Mouse (Mus musculus): Measurements from ENCODE around the gene Zfp738.
"Not testable (repeated sequence)": the region's sequence is repeated elsewhere in the genome, so short reads cannot be mapped to it uniquely, and the experiment has no call there.

The Zfp738 gene

DNA sequence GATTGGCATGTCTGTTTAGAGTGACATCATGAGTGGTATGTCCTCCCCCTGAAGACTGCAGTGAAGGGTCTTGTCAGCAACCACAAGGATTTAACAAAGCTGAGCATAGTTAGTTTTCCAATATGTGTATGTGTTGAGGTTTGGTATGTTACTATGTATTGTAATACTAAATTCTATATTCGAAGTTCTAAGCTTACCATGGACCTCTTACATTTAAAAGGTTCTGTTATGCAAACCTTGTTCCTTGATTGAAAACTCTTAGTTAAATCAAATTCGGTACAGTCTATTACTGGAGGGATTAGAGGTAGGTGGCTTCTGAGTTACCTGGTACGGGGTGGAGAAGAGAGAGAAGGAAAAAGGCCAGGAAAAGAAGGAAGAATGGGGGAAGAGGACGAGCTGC is at the start of gene Zfp738:
Gene Zfp738, minus strand, starts transcription at position 101 of the 400 bp plus-strand sequence.
- DNase-seq (ENCODE audit: low spot score in 2 of 2): no peak

DNA sequence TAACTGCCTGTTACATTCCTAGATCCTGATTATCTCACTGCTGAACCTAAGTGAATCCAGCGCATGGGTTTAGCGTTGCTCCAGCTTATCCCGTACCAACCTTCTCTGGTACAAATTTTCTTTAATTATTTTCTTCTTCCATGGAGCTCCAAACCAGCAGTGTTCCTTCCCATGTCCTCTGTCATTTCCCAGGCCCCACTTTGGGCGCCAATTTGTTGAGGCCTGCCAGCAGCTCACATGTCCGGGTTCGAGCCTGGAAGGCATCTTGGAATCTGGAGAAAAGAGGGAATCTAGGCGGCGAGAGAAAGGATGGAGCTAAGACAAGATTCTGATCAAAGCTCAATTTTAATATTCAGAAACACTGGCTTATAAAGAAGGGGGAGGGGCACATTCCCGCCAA is 47.5 kb upstream of the Zfp738 start:
- DNase-seq (ENCODE audit: low spot score in 2 of 2): not testable (repeated sequence)

DNA sequence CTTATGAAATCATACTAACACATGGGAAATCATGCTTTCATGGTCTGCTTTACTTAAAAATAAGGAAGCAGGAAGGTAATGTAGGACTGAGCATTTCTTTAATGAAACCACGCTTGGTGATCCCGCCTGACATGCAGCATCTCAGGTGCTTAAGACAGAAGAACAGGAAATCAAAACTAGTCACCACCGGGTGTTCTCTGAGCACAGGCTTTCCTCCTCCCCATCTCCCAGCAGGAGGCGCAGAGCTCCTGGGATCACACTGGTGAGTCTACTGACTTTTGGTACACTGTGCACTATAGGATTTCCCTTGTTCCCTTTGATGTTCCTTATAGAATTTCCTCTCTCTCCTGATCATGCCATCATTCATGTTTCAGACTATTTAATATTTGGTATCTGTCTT is 42.6 kb upstream of the Zfp738 start:
- DNase-seq (ENCODE audit: low spot score in 2 of 2): peak in 1 of 2 experiments; percentile 9

DNA sequence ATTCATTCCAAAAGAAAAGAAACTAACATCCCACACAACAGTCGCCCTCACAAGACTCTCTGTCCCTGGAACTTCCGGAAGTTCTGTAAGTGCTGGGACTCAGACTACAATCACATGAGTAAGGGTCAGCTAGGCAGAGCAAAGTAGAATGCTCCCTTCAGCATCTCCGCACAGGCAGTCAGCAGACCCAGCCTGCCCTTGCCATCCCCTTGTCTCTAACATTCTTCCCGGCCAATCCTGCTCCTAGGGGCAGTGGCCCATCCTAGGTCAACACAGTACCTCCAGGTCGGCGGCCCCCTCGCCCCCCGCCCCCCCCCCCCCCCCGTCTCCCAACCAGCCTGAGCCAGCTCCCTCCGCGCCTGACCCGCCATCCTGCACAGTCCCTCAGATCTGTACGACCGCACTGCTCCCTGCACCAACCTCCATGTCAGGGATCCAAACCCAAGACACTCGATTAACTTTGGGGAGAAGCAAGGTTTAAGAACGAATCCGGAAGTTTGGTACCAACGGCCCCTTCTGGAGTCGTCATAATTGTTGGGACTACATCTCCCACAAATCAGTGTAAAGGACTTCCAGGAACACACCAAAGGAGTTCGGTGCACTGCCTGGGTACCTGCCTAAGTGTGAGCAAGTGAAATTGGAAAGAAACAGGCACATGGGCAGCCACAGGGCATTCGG is 41.9 kb upstream of the Zfp738 start, which contains the start of gene Zfp65:
Gene Zfp65, minus strand, starts transcription at position 533 of the 678 bp plus-strand sequence.
- peak; percentile 12 to 13 for DNase-seq (ENCODE audit: low spot score in 2 of 2)

DNA sequence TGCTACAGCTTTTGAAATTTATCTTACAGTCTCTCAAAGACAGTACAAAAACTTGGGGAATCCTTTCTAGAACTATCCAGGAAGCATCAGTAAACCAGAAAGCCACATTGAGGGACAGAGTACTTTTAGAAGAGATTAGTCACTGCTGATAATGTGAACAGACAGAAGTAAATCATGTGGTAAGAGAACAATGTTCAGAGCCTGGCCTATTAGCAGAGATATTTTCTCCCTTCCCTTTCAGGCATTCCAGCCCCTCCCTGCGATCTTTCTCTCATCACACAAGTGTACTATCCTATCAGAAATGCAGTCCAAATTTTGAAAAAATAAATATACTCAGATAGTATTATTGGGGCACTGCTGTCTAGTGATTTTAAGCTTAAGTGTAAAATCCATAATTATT is 41.2 kb upstream of the Zfp738 start:
- no peak for DNase-seq (ENCODE audit: low spot score in 2 of 2)

DNA sequence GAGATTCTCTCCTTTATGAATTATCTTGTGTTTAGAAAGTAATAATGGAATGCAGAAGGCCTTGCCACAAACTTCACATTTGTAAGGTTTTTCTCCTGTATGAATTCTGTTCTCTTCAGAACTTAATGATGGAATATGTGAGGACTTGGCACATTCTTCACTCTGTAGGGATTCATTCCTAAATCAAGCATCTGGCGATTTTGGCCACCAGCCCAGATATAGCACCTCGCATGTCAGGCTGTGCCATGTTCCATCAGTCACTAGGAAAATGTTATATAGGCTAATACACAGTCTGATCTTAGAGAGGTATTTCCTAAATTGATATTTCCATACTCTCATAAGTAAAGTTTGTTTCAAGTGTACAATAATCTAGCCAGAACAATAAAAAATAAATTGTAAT is 38.5 kb upstream of the Zfp738 start:
- DNase-seq (ENCODE audit: low spot score in 2 of 2): not testable (repeated sequence)

DNA sequence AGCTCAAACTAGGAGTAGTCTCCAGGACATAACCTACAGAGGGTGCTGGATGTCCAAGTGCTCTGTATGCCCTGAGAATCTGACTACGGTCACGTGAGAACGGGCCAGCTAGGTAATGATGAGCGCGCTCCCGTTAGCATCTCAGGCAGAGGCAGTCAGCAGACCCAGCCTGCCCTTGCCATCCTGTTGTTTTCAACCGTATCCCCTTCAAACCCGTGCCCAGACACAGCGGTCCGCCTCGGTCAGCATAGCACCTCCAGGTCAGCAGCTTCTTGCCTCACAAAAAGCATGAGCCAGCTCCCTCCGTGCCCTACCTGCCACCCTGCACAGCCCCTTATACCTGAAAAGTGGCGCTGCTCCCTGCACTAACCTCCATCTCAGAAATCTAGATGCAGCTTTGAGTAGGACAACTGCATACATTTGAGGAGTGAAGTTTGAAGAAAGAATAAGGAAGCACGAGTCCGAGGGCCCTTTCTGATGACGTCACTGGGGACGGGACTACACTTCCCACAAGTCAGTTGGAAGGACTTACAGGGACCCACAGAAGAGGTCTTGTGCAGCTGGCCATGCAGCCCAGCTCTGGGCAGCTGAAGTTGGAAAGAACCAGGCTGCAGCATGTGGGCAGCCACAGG is 37.1 kb upstream of the Zfp738 start:
- DNase-seq (ENCODE audit: low spot score in 2 of 2): peak; percentile 81 to 84

DNA sequence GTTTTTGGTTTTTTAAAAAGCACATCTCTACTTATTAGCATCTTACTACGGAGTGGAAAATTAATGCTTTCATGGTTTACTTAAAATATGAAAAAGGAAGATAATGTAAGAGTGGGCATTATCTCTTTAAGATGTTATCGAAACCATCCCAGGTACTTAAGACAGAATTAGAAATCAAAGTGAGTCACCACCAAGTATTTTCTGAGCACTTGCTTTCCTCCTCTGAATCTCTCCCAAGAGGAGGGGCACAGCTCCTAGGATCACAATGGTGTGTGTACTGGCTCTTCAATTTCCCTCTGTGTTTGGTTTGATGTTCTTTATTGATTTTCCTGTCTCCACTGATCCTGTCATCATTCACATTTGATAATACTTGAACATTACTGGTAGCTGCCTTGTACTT is 3.0 kb downstream of the Zfp738 start:
- DNase-seq (ENCODE audit: low spot score in 2 of 2): not testable (repeated sequence)

DNA sequence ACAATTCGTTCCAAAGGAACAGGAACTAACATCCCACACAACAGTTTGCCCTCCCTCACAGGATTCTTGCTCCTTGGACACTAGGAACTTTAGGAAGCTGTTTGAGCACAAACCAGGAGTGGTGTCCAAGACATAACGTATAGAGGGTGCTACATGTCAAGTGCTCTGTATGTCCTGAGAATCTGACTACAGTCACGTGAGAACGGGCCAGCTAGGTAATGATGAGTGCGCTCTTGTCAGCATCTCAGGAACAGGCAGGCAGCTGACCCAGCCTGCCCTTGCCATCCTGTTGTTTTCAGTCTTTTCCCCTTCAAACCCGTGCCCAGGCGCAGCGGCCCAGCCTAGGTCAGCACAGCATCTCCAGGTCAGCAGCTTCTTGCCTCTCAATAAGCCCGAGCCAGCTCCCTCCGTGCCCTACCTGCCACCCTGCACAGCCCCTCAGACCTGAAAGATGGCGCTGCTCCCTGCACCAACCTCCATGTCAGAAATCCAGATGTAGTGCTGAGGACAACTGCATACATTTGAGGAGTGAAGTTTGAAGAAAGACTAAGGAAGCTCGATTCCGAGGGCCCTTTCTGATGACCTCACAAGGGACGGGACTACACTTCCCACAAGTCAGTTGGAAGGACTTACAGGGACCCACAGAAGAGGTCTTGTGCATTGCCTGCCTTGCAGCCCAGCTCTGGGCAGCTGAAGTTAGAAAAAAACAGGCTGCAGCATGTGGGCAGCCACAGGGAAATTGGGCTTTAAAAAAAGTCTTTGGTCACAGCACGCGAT is 3.7 kb downstream of the Zfp738 start:
- peak; percentile 61 to 62 for DNase-seq (ENCODE audit: low spot score in 2 of 2)

DNA sequence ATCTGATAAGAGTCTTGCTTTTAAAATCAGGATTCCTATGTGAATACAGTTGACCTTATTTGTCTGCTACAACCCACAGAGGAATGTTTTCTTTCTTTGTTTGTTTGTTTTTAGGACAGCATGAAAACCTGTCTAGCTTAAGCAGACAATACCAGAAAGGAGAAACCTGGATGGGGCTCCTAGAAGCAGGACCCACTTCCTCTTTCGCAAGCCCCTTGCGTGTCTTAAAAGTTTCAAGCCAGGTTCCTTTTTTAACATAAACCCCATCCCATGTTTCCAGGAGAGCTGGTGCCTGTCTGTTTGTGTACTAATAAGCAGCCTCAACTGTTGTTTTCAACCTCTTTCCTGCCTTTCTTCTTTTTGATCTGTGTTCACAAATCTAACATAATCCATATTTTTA is 12.0 kb downstream of the Zfp738 start:
- DNase-seq (ENCODE audit: low spot score in 2 of 2): no peak

DNA sequence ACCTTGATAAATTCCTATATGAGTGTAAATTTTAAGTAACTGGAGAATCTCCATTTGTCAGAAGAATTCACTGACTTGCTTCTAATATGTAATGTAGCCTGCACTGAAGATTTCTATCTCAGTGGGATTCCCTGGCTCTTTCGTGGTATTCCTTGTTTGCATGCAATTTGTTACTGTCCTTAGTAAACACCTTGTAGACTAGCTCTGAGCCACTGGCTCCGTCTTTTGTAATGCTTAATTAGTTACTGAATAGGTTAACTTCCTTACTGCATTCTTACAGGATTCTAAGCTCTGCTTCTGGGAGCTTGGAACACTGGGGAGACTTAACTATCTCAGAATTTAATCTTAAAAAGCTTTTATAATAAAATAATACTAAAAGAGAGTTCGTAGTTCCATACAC is 34.4 kb downstream of the Zfp738 start:
- DNase-seq (ENCODE audit: low spot score in 2 of 2): no peak

DNA sequence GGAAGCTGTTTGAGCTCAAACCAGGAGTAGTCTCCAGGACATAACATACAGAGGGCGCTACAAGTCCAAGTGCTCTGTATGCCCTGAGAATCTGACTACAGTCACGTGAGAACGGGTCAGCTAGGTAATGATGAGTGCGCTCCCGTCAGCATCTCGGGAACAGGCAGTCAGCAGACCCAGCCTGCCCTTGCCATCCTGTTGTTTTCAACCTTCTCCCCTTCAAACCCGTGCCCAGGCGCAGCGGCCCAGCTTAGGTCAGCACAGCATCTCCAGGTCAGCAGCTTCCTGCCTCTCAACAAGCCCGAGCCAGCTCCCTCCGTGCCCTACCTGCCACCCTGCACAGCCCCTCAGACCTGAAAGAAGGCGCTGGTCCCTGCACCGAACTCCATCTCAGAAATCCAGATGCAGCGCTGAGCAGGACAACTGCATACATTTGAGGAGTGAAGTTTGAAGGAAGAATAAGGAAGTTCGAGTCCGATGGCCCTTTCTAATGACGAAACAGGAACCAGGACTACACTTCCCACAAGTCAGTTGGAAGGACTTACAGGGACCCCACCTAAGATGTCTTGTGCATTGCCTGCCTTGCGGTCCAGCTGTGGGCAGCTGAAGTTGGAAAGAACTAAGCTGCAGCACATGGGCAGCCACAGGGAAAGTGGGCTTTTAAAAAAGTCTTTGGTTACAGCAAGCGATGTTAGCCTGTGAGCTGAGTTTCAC is 49.4 kb downstream of the Zfp738 start, which contains the start of the genes Gm49345 and Zfp729a:
Gene Gm49345, minus strand, starts transcription at position 476 of the 714 bp plus-strand sequence.
Gene Zfp729a, minus strand, starts transcription at position 498 of the 714 bp plus-strand sequence.
- peak; percentile 67 to 75 for DNase-seq (ENCODE audit: low spot score in 2 of 2)

DNA sequence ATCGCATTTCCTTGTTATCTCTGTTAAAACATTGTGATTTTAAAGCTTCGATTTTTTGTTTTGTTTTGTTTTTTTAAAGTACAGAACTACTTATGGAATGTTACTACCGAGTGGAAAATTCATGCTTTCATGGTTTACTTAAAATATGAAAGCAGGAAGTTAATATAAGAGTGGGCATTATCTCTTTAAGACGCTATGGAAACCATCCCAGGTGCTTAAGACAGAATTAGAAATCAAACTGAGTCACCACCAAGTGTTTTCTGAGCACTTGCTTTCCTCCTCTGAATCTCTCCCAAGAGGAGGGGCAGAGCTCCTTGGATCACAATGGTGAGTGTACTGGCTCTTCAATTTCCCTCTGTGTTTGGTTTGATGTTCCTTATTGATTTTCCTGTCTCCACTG is 76.8 kb downstream of the Zfp738 start:
- no peak for DNase-seq (ENCODE audit: low spot score in 2 of 2)

DNA sequence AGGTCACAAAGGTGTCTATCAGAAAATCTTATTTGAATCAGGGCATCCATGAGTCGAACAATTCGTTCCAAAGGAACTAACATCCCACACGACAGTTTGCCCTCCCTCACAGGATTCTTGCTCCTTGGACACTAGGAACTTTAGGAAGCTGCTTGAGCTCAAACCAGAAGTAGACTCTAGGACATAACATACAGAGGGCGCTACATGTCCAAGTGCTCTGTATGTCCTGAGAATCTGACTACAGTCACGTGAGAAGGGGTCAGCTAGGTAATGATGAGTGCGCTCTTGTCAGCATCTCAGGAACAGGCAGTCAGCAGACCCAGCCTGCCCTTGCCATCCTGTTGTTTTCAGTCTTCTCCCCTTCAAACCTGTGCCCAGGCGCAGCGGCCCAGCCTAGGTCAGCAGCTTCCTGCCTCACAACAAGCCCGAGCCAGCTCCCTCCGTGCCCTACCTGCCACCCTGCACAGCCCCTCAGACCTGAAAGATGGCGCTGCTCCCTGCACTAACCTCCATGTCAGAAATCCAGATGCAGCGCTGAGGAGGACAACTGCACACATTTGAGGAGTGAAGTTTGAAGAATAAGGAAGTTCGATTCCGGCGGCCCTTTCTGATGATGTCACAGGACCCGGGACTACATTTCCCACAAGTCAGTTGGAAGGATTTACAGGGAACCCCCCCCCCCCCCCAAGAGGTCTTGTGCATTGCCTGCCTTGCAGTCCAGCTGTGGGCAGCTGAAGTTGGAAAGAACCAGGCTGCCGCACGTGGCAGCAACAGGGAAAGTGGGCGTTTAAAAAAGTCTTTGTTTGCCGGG is 77.6 kb downstream of the Zfp738 start, which contains the start of gene Zfp729b:
Gene Zfp729b, minus strand, starts transcription at position 642 of the 811 bp plus-strand sequence.
- DNase-seq (ENCODE audit: low spot score in 2 of 2): peak; percentile 83 to 87
